Comparison of ENCODE assay signal across 27 mouse cellular contexts in the genomic region with DNA sequence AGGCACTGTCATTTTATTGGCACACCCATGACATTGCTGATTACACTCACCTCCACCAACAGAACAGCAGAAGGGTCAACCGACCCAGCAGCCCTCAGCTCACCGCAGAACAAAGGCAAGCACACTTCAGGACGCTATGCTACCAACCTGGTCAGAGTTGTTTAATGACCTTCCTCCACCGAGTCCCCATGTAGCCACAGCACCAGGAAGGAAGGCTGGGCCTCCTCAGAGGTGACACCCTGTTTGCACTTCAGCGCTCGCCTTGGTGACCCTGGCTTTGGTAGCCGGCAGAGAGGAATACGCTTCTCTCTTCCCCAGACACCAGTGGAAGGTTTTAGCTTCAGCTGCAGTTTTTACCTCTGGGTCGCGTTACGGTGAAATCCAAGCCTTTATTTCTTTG. TPM values are rescaled to one million over a fixed set of nuclear protein-coding genes. Genes with fewer than 3 reads are reported as not detected.
DNase-seq lines count a peak whose midpoint lies in the region; ATAC-seq and TF ChIP-seq lines count a peak whose summit lies in the region.
"Had no signal": no experiment of that assay in that cellular context is flagged by ENCODE, and none has a peak within 500 bp of the region (broad histone marks: within the 10 kb centered on the region; RNA-seq: fewer than 3 reads in every experiment).

No protein-coding gene starts in this region.

- no peaks in the 10 kb centered on the region for H3K4me1 ChIP-seq in heart, embryonic 13.5 days
- H3K4me1 ChIP-seq in heart, embryonic 11.5 days (ENCODE audit: control insufficient read depth, insufficient read depth, low read length), result no peaks in the 10 kb centered on the region
- no peaks in the 10 kb centered on the region for H3K4me1 ChIP-seq in liver, embryonic 11.5 days (replicated peaks; ENCODE audit: control insufficient read depth, insufficient read depth, low read length)
- H3K4me1 ChIP-seq in liver, postnatal 0 days (ENCODE audit: insufficient read depth), result peaks cover 3% of the 10 kb centered on the region; the same call in 1 of the 2 replicates
- no peaks in the 10 kb centered on the region for H3K4me1 ChIP-seq in stomach, postnatal 0 days (replicated peaks; ENCODE audit: control insufficient read depth, insufficient read depth)

- TF ChIP-seq CTCF in liver, postnatal 0 days (IDR thresholded peaks at IDR 0.05; ENCODE audit: low read depth), result no peak
- no peak for TF ChIP-seq CTCF in stomach, postnatal 0 days (IDR thresholded peaks at IDR 0.05; ENCODE audit: low read depth)

- WGBS in heart, embryonic 13.5 days, result 55% methylated on average over 11 of the region's 11 CpGs
- 42% methylated on average over 11 of the region's 11 CpGs for WGBS in heart, embryonic 11.5 days (ENCODE audit: insufficient replicate concordance)
- 63% methylated on average over 11 of the region's 11 CpGs for WGBS in liver, embryonic 11.5 days
- 75% methylated on average over 11 of the region's 11 CpGs for WGBS in liver, postnatal 0 days (ENCODE audit: insufficient replicate concordance)
- WGBS in stomach, postnatal 0 days, result 42% methylated on average over 11 of the region's 11 CpGs

- H3K27ac ChIP-seq in heart, embryonic 13.5 days (replicated peaks), result no peak overlapping the region
- H3K27ac ChIP-seq in heart, embryonic 11.5 days (ENCODE audit: low read depth, low read length), result no peak overlapping the region
- H3K27ac ChIP-seq in liver, embryonic 11.5 days (ENCODE audit: low read depth, low read length), result no peak overlapping the region
- no peak overlapping the region for H3K27ac ChIP-seq in liver, postnatal 0 days (ENCODE audit: low read depth)
- H3K27ac ChIP-seq in stomach, postnatal 0 days (replicated peaks), result no peak overlapping the region
- H3K27ac ChIP-seq: embryonic facial prominence, embryonic 13.5 days; embryonic facial prominence, embryonic 15.5 days; forebrain, embryonic 10.5 days; forebrain, embryonic 12.5 days had no signal

- peak; percentile 25 for DNase-seq in liver, embryonic 11.5 days (ENCODE audit: low spot score)
- no peak for DNase-seq in liver, postnatal 0 days
- DNase-seq in lung, postnatal 25 days (ENCODE audit: low spot score), result peak; percentile 23
- no peak for DNase-seq in lung, postnatal 10 days
- peak; percentile 46 for DNase-seq in stomach, postnatal 0 days (ENCODE audit: low spot score)
- no peak for DNase-seq in kidney, adult 9 months
- DNase-seq: adrenal gland, adult 2 months; adrenal gland, postnatal 10 days; adrenal gland, postnatal 25 days; cerebellum, adult 11 months; cerebellum, adult 18-20 months; cerebellum, adult 8-10 months; cerebellum, adult 9-11 months; cerebellum, postnatal 14 days; cerebellum, postnatal 36 days; embryo, embryonic 11 days had no signal

- no peak for TF ChIP-seq EP300 in liver, postnatal 0 days (IDR thresholded peaks at IDR 0.05; ENCODE audit: low read depth)
- no peak for TF ChIP-seq EP300 in stomach, postnatal 0 days (optimal IDR thresholded peaks at IDR 0.05)

- H3K4me2 ChIP-seq in heart, embryonic 13.5 days, result no peak overlapping the region
- no peak overlapping the region for H3K4me2 ChIP-seq in heart, embryonic 11.5 days
- H3K4me2 ChIP-seq in liver, embryonic 11.5 days, result no peak overlapping the region
- H3K4me2 ChIP-seq in liver, postnatal 0 days (ENCODE audit: low read depth, low read length), result no peak overlapping the region
- H3K4me2 ChIP-seq in stomach, postnatal 0 days (replicated peaks; ENCODE audit: low read depth), result no peak overlapping the region
- H3K4me2 ChIP-seq: embryonic facial prominence, embryonic 13.5 days; embryonic facial prominence, embryonic 15.5 days; forebrain, embryonic 12.5 days had no signal

- H3K27me3 ChIP-seq in heart, embryonic 13.5 days (replicated peaks), result no peaks in the 10 kb centered on the region
- no peaks in the 10 kb centered on the region for H3K27me3 ChIP-seq in heart, embryonic 11.5 days (ENCODE audit: control insufficient read depth, insufficient read depth, low read length)
- H3K27me3 ChIP-seq in liver, embryonic 11.5 days (replicated peaks; ENCODE audit: control insufficient read depth, insufficient read depth, low read length), result no peaks in the 10 kb centered on the region
- H3K27me3 ChIP-seq in liver, postnatal 0 days (ENCODE audit: insufficient read depth, low read length), result no peaks in the 10 kb centered on the region
- H3K27me3 ChIP-seq in stomach, postnatal 0 days (ENCODE audit: control insufficient read depth, insufficient read depth, low read length), result no peaks in the 10 kb centered on the region
- H3K27me3 ChIP-seq: embryonic facial prominence, embryonic 13.5 days; embryonic facial prominence, embryonic 15.5 days; forebrain, embryonic 12.5 days had no signal

- no peaks in the 10 kb centered on the region for H3K36me3 ChIP-seq in heart, embryonic 13.5 days
- no peaks in the 10 kb centered on the region; the same call in 1 of the 2 replicates for H3K36me3 ChIP-seq in heart, embryonic 11.5 days (ENCODE audit: control insufficient read depth, insufficient read depth, low read length)
- H3K36me3 ChIP-seq in liver, embryonic 11.5 days (ENCODE audit: control insufficient read depth, insufficient read depth, low read length), result no peaks in the 10 kb centered on the region
- no peaks in the 10 kb centered on the region for H3K36me3 ChIP-seq in liver, postnatal 0 days (replicated peaks; ENCODE audit: insufficient read depth, low read length)
- H3K36me3 ChIP-seq in stomach, postnatal 0 days (ENCODE audit: control insufficient read depth, insufficient read depth, low read length), result no peaks in the 10 kb centered on the region
- H3K36me3 ChIP-seq: embryonic facial prominence, embryonic 13.5 days; embryonic facial prominence, embryonic 15.5 days; forebrain, embryonic 10.5 days; forebrain, embryonic 12.5 days had no signal

- H3K9ac ChIP-seq in heart, embryonic 13.5 days, result 0 out of 2 replicates have a peak overlapping the region, but pooled peaks have one; percentile 10
- H3K9ac ChIP-seq in heart, embryonic 11.5 days (ENCODE audit: low read depth, low read length), result no peak overlapping the region
- no peak overlapping the region for H3K9ac ChIP-seq in liver, embryonic 11.5 days (ENCODE audit: low read depth, low read length)
- no peak overlapping the region for H3K9ac ChIP-seq in liver, postnatal 0 days (replicated peaks)
- H3K9ac ChIP-seq in stomach, postnatal 0 days (ENCODE audit: low read length), result no peak overlapping the region
- H3K9ac ChIP-seq: embryonic facial prominence, embryonic 13.5 days; embryonic facial prominence, embryonic 15.5 days; forebrain, embryonic 12.5 days had no signal

- no peak overlapping the region for H3K4me3 ChIP-seq in heart, embryonic 13.5 days
- no peak overlapping the region for H3K4me3 ChIP-seq in heart, embryonic 11.5 days (ENCODE audit: low read depth, low read length)
- no peak overlapping the region for H3K4me3 ChIP-seq in liver, embryonic 11.5 days (ENCODE audit: low read depth, low read length)
- no peak overlapping the region for H3K4me3 ChIP-seq in liver, postnatal 0 days (ENCODE audit: low read depth, low read length)
- no peak overlapping the region for H3K4me3 ChIP-seq in stomach, postnatal 0 days (ENCODE audit: low read depth, low read length)
- H3K4me3 ChIP-seq: embryonic facial prominence, embryonic 13.5 days; embryonic facial prominence, embryonic 15.5 days; erythroblast, embryonic 14.5 days; forebrain, embryonic 10.5 days; forebrain, embryonic 12.5 days had no signal

- no peak for ATAC-seq in heart, embryonic 13.5 days (ENCODE audit: extremely low read depth, insufficient number of reproducible peaks, low FRiP score, low TSS enrichment)
- no peak for ATAC-seq in heart, embryonic 11.5 days (replicated peaks; ENCODE audit: insufficient number of reproducible peaks, low FRiP score, low TSS enrichment)
- ATAC-seq in liver, embryonic 11.5 days (replicated peaks; ENCODE audit: low FRiP score), result no peak
- no peak for ATAC-seq in liver, postnatal 0 days
- ATAC-seq in stomach, postnatal 0 days (ENCODE audit: low FRiP score, low TSS enrichment), result peak; percentile 69; the same call in 1 of the 2 replicates
- ATAC-seq: forebrain, embryonic 14.5 days had no signal

- H3K9me3 ChIP-seq in heart, embryonic 13.5 days, result no peaks in the 10 kb centered on the region
- H3K9me3 ChIP-seq in heart, embryonic 11.5 days (replicated peaks; ENCODE audit: control insufficient read depth, low read length), result no peaks in the 10 kb centered on the region
- H3K9me3 ChIP-seq in liver, embryonic 11.5 days (ENCODE audit: control insufficient read depth, low read length), result no peaks in the 10 kb centered on the region
- H3K9me3 ChIP-seq in liver, postnatal 0 days (ENCODE audit: low read length), result no peaks in the 10 kb centered on the region
- H3K9me3 ChIP-seq in stomach, postnatal 0 days (ENCODE audit: control insufficient read depth, low read length), result no peaks in the 10 kb centered on the region
- H3K9me3 ChIP-seq: embryonic facial prominence, embryonic 13.5 days; embryonic facial prominence, embryonic 15.5 days; forebrain, embryonic 10.5 days; forebrain, embryonic 12.5 days had no signal

RNA-seq across cellular contexts. Expression of a gene that starts 16.0 kb away (rescaled TPM):
- not detected in 2 replicates for polyA plus RNA-seq in heart, embryonic 13.5 days (2015; fragmentation: Nextera tagmentation; extraction: Ambion mirVana)
- not detected in 2 replicates for polyA plus RNA-seq in heart, embryonic 11.5 days (2014; fragmentation: Nextera tagmentation; extraction: Ambion mirVana)
- polyA plus RNA-seq in liver, embryonic 11.5 days (2014; fragmentation: Nextera tagmentation; extraction: Ambion mirVana), result not detected in 2 replicates
- not detected in 2 replicates for polyA plus RNA-seq in liver, postnatal 0 days (2015; fragmentation: Nextera tagmentation; extraction: Ambion mirVana)
- polyA plus RNA-seq in stomach, postnatal 0 days (2015; fragmentation: Nextera tagmentation; extraction: Ambion mirVana), result not detected in 2 replicates
- polyA plus RNA-seq: adrenal gland, adult 2 months; brain, embryonic 14.5 days; C2C12; embryonic facial prominence, embryonic 11.5 days; embryonic facial prominence, embryonic 13.5 days; embryonic facial prominence, embryonic 15.5 days; erythroblast, embryonic 14.5 days; forebrain, embryonic 10.5 days; forebrain, embryonic 12.5 days; forebrain, embryonic 14.5 days had no signal

RNA-seq across cellular contexts. Expression of a gene that starts 38.5 kb away (rescaled TPM):
- polyA plus RNA-seq in heart, embryonic 13.5 days (2015; fragmentation: Nextera tagmentation; extraction: Ambion mirVana), result 7.0 and 8.0 TPM in 2 replicates
- 6.3 and 7.8 TPM in 2 replicates for polyA plus RNA-seq in heart, embryonic 11.5 days (2014; fragmentation: Nextera tagmentation; extraction: Ambion mirVana)
- 8.9 and 9.3 TPM in 2 replicates for polyA plus RNA-seq in liver, embryonic 11.5 days (2014; fragmentation: Nextera tagmentation; extraction: Ambion mirVana)
- 2.6 and 3.0 TPM in 2 replicates for polyA plus RNA-seq in liver, postnatal 0 days (2015; fragmentation: Nextera tagmentation; extraction: Ambion mirVana)
- polyA plus RNA-seq in stomach, postnatal 0 days (2015; fragmentation: Nextera tagmentation; extraction: Ambion mirVana), result 8.5 and 9.2 TPM in 2 replicates

Comparison
In these comparisons a context has a peak if more than half of its experiments do, and no peak if none do; other contexts are left out.
1. DNase-seq: peak in liver, embryonic 11.5 days (single experiment), lung, postnatal 25 days (single experiment) and stomach, postnatal 0 days (single experiment); none in liver, postnatal 0 days (single experiment), lung, postnatal 10 days (single experiment) and kidney, adult 9 months (single experiment).